Mouse (Mus musculus) Muller cell, postnatal 12 days (primary cell): ENCODE results near the gene Ston2.
"Not testable (repeated sequence)": the region's sequence is repeated elsewhere in the genome, so short reads cannot be mapped to it uniquely, and the experiment has no call there.

ENCODE experiments used
- DNase-seq: peaks from one replicate; pipeline ENCODE4 v3.0.0-alpha.2; 2015; ENCODE audit errors: inconsistent ontology term

Gene Ston2

GRCm38 (mm10) chr12:91589847-91590690 is 198.1 kb downstream of the Ston2 start, which contains the start of gene Gtf2a1:
TSS of gene Gtf2a1 (minus strand) at chr12:91590487.
- DNase-seq = peak; percentile 98

- DNase-seq = no peak
These were observed 198.7 kb downstream of the Ston2 start for GRCm38 (mm10) chr12:91589542-91589846.

GRCm38 (mm10) chr12:91588670-91589541 is 199.3 kb downstream of the Ston2 start:
- peak; percentile 58 for DNase-seq

GRCm38 (mm10) chr12:91588176-91588669 is 200.0 kb downstream of the Ston2 start:
- DNase-seq = peak; percentile 93

- no peak for DNase-seq
These were observed 200.6 kb downstream of the Ston2 start for GRCm38 (mm10) chr12:91587491-91588033.

- no peak for DNase-seq
These were observed 201.1 kb downstream of the Ston2 start for GRCm38 (mm10) chr12:91587077-91587476.

- DNase-seq = not testable (repeated sequence)
These were observed 202.4 kb downstream of the Ston2 start for GRCm38 (mm10) chr12:91585815-91586214.

- DNase-seq = no peak
These were observed 203.0 kb downstream of the Ston2 start for GRCm38 (mm10) chr12:91585206-91585605.

- no peak for DNase-seq
These were observed 204.8 kb downstream of the Ston2 start for GRCm38 (mm10) chr12:91583409-91583808.
